Mouse (Mus musculus) urinary bladder, postnatal 4 days (tissue): ENCODE results near the gene Med11.
"Not testable (repeated sequence)": the region's sequence is repeated elsewhere in the genome, so short reads cannot be mapped to it uniquely, and the experiment has no call there.

Source experiments
- DNase-seq, 2 experiments: peaks; one replicate each; pipeline ENCODE4 v3.0.0; 2021 to 2022; ENCODE audit warnings: low spot score in 2 of 2

The Med11 gene

GRCm38 (mm10) chr11:70451797-70452498, at the start of gene Med11:
Gene Med11 (plus strand): TSS chr11:70451919.
- DNase-seq: peak; percentile 96

GRCm38 (mm10) chr11:70403598-70403997, 48.1 kb upstream of the Med11 start:
- no peak for DNase-seq

- DNase-seq: peak; percentile 91
Measured at GRCm38 (mm10) chr11:70409594-70410296, 42.0 kb upstream of the Med11 start, which contains the start of gene Pelp1. Gene Pelp1 (minus strand): TSS chr11:70410031.

- DNase-seq: no peak
Measured at GRCm38 (mm10) chr11:70410297-70410643, 41.4 kb upstream of the Med11 start.

- no peak for DNase-seq
Measured at GRCm38 (mm10) chr11:70412591-70412990, 39.1 kb upstream of the Med11 start.

- DNase-seq: peak in 1 of 2 experiments; percentile 75
Measured at GRCm38 (mm10) chr11:70413961-70414360, 37.8 kb upstream of the Med11 start.

GRCm38 (mm10) chr11:70418199-70418598, 33.5 kb upstream of the Med11 start:
- no peak for DNase-seq

- no peak for DNase-seq
Measured at GRCm38 (mm10) chr11:70419486-70419885, 32.2 kb upstream of the Med11 start.

- not testable (repeated sequence) for DNase-seq
Measured at GRCm38 (mm10) chr11:70426598-70426997, 25.1 kb upstream of the Med11 start.

- DNase-seq: no peak
Measured at GRCm38 (mm10) chr11:70431574-70431973, 20.1 kb upstream of the Med11 start.

- peak; percentile 98 to 99 for DNase-seq
Measured at GRCm38 (mm10) chr11:70432048-70432894, 19.4 kb upstream of the Med11 start, which contains the start of gene Arrb2. Gene Arrb2 (plus strand): TSS chr11:70432635.

- DNase-seq: no peak
Measured at GRCm38 (mm10) chr11:70432895-70433568, 18.7 kb upstream of the Med11 start.

GRCm38 (mm10) chr11:70433569-70433943, 18.2 kb upstream of the Med11 start:
- no peak for DNase-seq

- no peak for DNase-seq
Measured at GRCm38 (mm10) chr11:70433951-70434350, 17.8 kb upstream of the Med11 start.

GRCm38 (mm10) chr11:70435476-70435875, 16.2 kb upstream of the Med11 start:
- DNase-seq: no peak

- no peak for DNase-seq
Measured at GRCm38 (mm10) chr11:70437426-70437825, 14.3 kb upstream of the Med11 start.

- no peak for DNase-seq
Measured at GRCm38 (mm10) chr11:70438728-70439374, 12.9 kb upstream of the Med11 start.

GRCm38 (mm10) chr11:70440637-70441036, 11.1 kb upstream of the Med11 start:
- no peak for DNase-seq

GRCm38 (mm10) chr11:70441882-70442281, 9.8 kb upstream of the Med11 start:
- DNase-seq: no peak

- no peak for DNase-seq
Measured at GRCm38 (mm10) chr11:70443964-70444363, 7.8 kb upstream of the Med11 start.

- no peak for DNase-seq
Measured at GRCm38 (mm10) chr11:70444667-70445066, 7.1 kb upstream of the Med11 start.
